Mouse (Mus musculus) CH12.LX (cell line): ENCODE data around the gene H2-M5. TPM values are rescaled to one million over a fixed set of nuclear protein-coding genes. Genes with fewer than 3 reads are reported as not detected.

ENCODE experiments used
- DNase-seq: peaks from one replicate; pipeline ENCODE4 v3.0.0-alpha.2; 2013; ENCODE audit errors: extremely low read depth
- H3K27ac ChIP-seq: 2 replicates; pipeline ENCODE4 v1.5.1; 2012; ENCODE audit warnings: low read depth, mild to moderate bottlenecking, control low read depth, moderate library complexity; ENCODE audit not compliant: insufficient read depth
- H3K27me3 ChIP-seq: replicated peaks from 2 replicates; pipeline ENCODE3; 2012; ENCODE audit warnings: inconsistent platforms
- H3K36me3 ChIP-seq, 2 experiments: replicated peaks in 1 of 2; 2 replicates each; pipeline versions ENCODE3 to v1.6.1; 2012; ENCODE audit warnings: inconsistent platforms in 1 of 2, low read length in 1 of 2, mild to moderate bottlenecking in 1 of 2, mixed read lengths in 1 of 2, moderate library complexity in 1 of 2; ENCODE audit not compliant: control insufficient read depth in 1 of 2, insufficient read depth in 1 of 2
- H3K4me1 ChIP-seq, 2 experiments: 2 replicates each; pipeline ENCODE4 v1.6.1; 2012; ENCODE audit warnings: inconsistent platforms in 1 of 2, moderate library complexity in 1 of 2; ENCODE audit not compliant: insufficient read depth in 2 of 2, control insufficient read depth in 1 of 2
- H3K4me2 ChIP-seq: 2 replicates; pipeline ENCODE4 v1.6.1; 2012; ENCODE audit warnings: low read depth, mild to moderate bottlenecking, control low read depth; ENCODE audit not compliant: poor library complexity, insufficient read depth, severe bottlenecking
- H3K4me3 ChIP-seq, 3 experiments: fragments of 150-350 bp in 1 of 3; sonication (generic) in 1 of 3; replicated peaks in 1 of 3; 2 replicates each; pipeline versions ENCODE3 to v1.5.1; 2011 to 2012; ENCODE audit warnings: low read depth in 2 of 3, low read length in 2 of 3, mild to moderate bottlenecking in 2 of 3, moderate library complexity in 2 of 3, control low read depth in 1 of 3, improper control_type of control experiment in 1 of 3, inconsistent platforms in 1 of 3, mixed read lengths in 1 of 3; ENCODE audit not compliant: poor library complexity in 1 of 3
- H3K79me2 ChIP-seq: replicated peaks from 2 replicates; pipeline ENCODE4 v1.6.1; 2012; ENCODE audit warnings: mild to moderate bottlenecking, moderate library complexity; ENCODE audit not compliant: control insufficient read depth, poor library complexity, insufficient read depth, severe bottlenecking; ENCODE audit errors: extremely low read depth
- H3K9ac ChIP-seq: 2 replicates; pipeline ENCODE4 v1.6.1; 2012; ENCODE audit warnings: low read depth, mild to moderate bottlenecking, control low read depth, moderate library complexity; ENCODE audit not compliant: insufficient read depth
- H3K9me3 ChIP-seq: replicated peaks from 2 replicates; pipeline ENCODE3; 2012; ENCODE audit warnings: low read length, inconsistent platforms, mixed read lengths
- CTCF ChIP-seq, 2 experiments: IDR thresholded peaks in 1 of 2; conservative IDR thresholded peaks in 1 of 2; 2 replicates each; pipeline ENCODE4 v1.5.1; 2011 to 2012; ENCODE audit warnings: low read depth in 2 of 2, low read length in 2 of 2, improper control_type of control experiment in 1 of 2, inconsistent platforms in 1 of 2, mild to moderate bottlenecking in 1 of 2, moderate library complexity in 1 of 2
- ELF1 ChIP-seq: IDR thresholded peaks from 2 replicates; pipeline ENCODE4 v1.6.1; 2014; ENCODE audit warnings: low read depth, mild to moderate bottlenecking, inconsistent platforms, low read length, improper control_type of control experiment
- EP300 ChIP-seq: IDR thresholded peaks from 2 replicates; pipeline ENCODE4 v1.6.1; 2011; ENCODE audit warnings: low read length, improper control_type of control experiment
- HCFC1 ChIP-seq: IDR thresholded peaks from 2 replicates; pipeline ENCODE4 v1.6.1; 2012; ENCODE audit warnings: low read depth, mild to moderate bottlenecking, inconsistent platforms, low read length, improper control_type of control experiment
- JUN ChIP-seq: IDR thresholded peaks from 2 replicates; pipeline ENCODE4 v1.6.1; 2011; ENCODE audit warnings: low read depth, mild to moderate bottlenecking, low read length, improper control_type of control experiment, moderate library complexity; ENCODE audit not compliant: insufficient read depth
- MAZ ChIP-seq: IDR thresholded peaks from 2 replicates; pipeline ENCODE4 v1.6.1; 2012; ENCODE audit warnings: low read depth, mild to moderate bottlenecking, inconsistent platforms, low read length, improper control_type of control experiment, moderate library complexity
- MEF2A ChIP-seq: IDR thresholded peaks from 2 replicates; pipeline ENCODE4 v1.6.1; 2014; ENCODE audit warnings: low read depth, mild to moderate bottlenecking, inconsistent platforms, low read length, improper control_type of control experiment, borderline replicate concordance
- PAX5 ChIP-seq: IDR thresholded peaks from 2 replicates; pipeline ENCODE4 v1.6.1; 2012; ENCODE audit warnings: low read length, inconsistent platforms, mixed read lengths
- POLR2AphosphoS2 ChIP-seq: IDR thresholded peaks from 2 replicates; pipeline ENCODE4 v1.6.1; 2011; ENCODE audit warnings: low read depth, low read length, improper control_type of control experiment
- RAD21 ChIP-seq: IDR thresholded peaks from 2 replicates; pipeline ENCODE4 v1.6.1; 2011; ENCODE audit warnings: low read depth, mild to moderate bottlenecking, low read length, improper control_type of control experiment, moderate library complexity
- RCOR1 ChIP-seq: conservative IDR thresholded peaks from 2 replicates; pipeline ENCODE4 v1.6.1; 2012; ENCODE audit warnings: low read depth, mild to moderate bottlenecking, inconsistent platforms, low read length, improper control_type of control experiment
- SIN3A ChIP-seq: IDR thresholded peaks from 2 replicates; pipeline ENCODE4 v1.6.1; 2012; ENCODE audit warnings: low read length, improper control_type of control experiment, inconsistent platforms
- TBP ChIP-seq: conservative IDR thresholded peaks from 2 replicates; pipeline ENCODE4 v1.6.1; 2011; ENCODE audit warnings: low read depth, low read length, improper control_type of control experiment
- TCF12 ChIP-seq: IDR thresholded peaks from 2 replicates; pipeline ENCODE4 v1.6.1; 2014; ENCODE audit warnings: low read depth, mild to moderate bottlenecking, inconsistent platforms, low read length, improper control_type of control experiment
- USF1 ChIP-seq: IDR thresholded peaks from 2 replicates; pipeline ENCODE4 v1.6.1; 2014; ENCODE audit warnings: low read depth, mild to moderate bottlenecking, inconsistent platforms, low read length, improper control_type of control experiment
- USF2 ChIP-seq: conservative IDR thresholded peaks from 2 replicates; pipeline ENCODE4 v1.6.1; 2011; ENCODE audit warnings: low read depth, low read length, improper control_type of control experiment
- ZKSCAN1 ChIP-seq: IDR thresholded peaks from 2 replicates; pipeline ENCODE4 v1.6.1; 2012; ENCODE audit warnings: low read depth, inconsistent platforms, low read length, improper control_type of control experiment, borderline replicate concordance
- ZNF384 ChIP-seq: IDR thresholded peaks from 2 replicates; pipeline ENCODE4 v1.6.1; 2012; ENCODE audit warnings: low read depth, low read length, improper control_type of control experiment, inconsistent platforms
- dilution Hi-C: fragments of 300-500 bp; cut with MboI; formaldehyde crosslinking; loops from 2 replicates; pipeline ENCODE4 v1.14.3; 2020; ENCODE audit warnings: low sequenced_read_pairs; ENCODE audit not compliant: extremely low pct_unique_long_range_greater_than_20kb, extremely low pct_ligation_motif_present
- in situ Hi-C: fragments of 300-500 bp; cut with MboI; formaldehyde crosslinking; loops from 3 replicates; pipeline ENCODE4 v1.14.3; 2019; ENCODE audit warnings: low sequenced_read_pairs, low pct_ligation_motif_present, low pct_unique_long_range_greater_than_20kb, mixed read lengths
- polyA plus RNA-seq: library from polyadenylated mRNA; unstranded; fragments of >175 nt; gene quantifications from 2 replicates; pipeline ENCODE4 v1.2.1, GENCODE M21; 2012; ENCODE audit warnings: low read depth; ENCODE audit not compliant: insufficient read length
- total RNA-seq, 2 experiments: library from RNA; depleted of rRNA; stranded (reverse); fragments of 300-350 nt in 1 of 2; fragments of >200 nt in 1 of 2; gene quantifications; 2 replicates each; pipeline ENCODE4 v1.2.3; 2012 to 2014

H2-M5 gene
- total and polyA plus RNA-seq, 3 experiments: 1.1 to 2.2 (median 1.1) TPM

DNA sequence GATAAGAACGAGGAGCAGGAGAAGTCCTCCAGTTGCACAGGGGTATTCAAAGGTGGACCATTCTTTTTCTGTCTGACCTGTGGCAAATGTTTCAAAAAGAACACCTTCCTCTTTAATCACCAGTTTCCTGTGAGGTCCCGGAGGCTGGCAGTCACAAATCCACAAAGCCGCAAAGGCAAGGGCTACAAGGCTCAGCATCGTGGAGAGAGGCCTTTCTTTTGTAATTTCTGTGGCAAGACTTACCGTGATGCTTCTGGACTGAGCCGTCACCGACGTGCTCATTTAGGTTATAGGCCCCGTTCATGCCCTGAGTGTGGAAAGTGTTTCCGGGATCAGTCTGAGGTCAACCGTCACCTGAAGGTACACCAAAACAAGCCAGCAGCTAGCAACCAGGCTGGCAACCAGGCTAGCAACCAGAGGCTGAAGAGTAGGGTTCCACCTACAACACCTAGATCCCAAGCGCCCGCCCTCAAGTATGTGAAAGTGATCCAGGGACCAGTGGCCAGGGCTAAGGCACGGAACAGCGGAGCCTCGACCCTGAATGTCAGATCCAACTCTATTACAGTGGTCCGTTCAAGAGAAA lies 20.2 kb upstream of the H2-M5 start:
- Histone ChIP-seq H3K4me2 (no peak overlapping the region), H3K4me1 (no peaks in the 10 kb centered on the region), H3K9me3 (no peaks in the 10 kb centered on the region), H3K27ac (no peak overlapping the region), H3K36me3 (no peaks in the 10 kb centered on the region), H3K79me2 (no peaks in the 10 kb centered on the region), H3K27me3 (no peaks in the 10 kb centered on the region), H3K4me3 (no peak overlapping the region), H3K9ac (no peak overlapping the region)
- DNase-seq: no peak
- dilution Hi-C loops: no loop called here
- TF ChIP-seq ELF1 (no peak), TCF12 (no peak), ZKSCAN1 (no peak), RAD21 (no peak), CTCF (conservative IDR thresholded peaks at IDR 0.05 in 1 of 2, IDR thresholded peaks at IDR 0.05 in 1 of 2; ENCODE audit: low read depth in 2 of 2, low read length in 2 of 2) (no peak), PAX5 (no peak), TBP (no peak), EP300 (no peak), MAZ (no peak), HCFC1 (no peak), RCOR1 (no peak), SIN3A (no peak)
- in situ Hi-C loops: no loop called here

GRCm38 (mm10) chr17:37008161-37008560 lies 18.8 kb upstream of the H2-M5 start:
- in situ Hi-C loops: no loop called here
- no peak for TF ChIP-seq JUN
- no peak for TF ChIP-seq CTCF (conservative IDR thresholded peaks at IDR 0.05 in 1 of 2, IDR thresholded peaks at IDR 0.05 in 1 of 2; ENCODE audit: low read depth in 2 of 2, low read length in 2 of 2)
- TF ChIP-seq ZNF384: no peak
- TF ChIP-seq USF1: no peak
- no peak for TF ChIP-seq MEF2A
- no peak for TF ChIP-seq ZKSCAN1
- no peak for TF ChIP-seq POLR2AphosphoS2
- no peak for TF ChIP-seq USF2
- TF ChIP-seq, all 38 proteins: peak for 0
- Histone ChIP-seq H3K27ac (no peak overlapping the region), H3K4me2 (no peak overlapping the region), H3K27me3 (no peaks in the 10 kb centered on the region), H3K4me3 (no peak overlapping the region), H3K9ac (no peak overlapping the region), H3K79me2 (no peaks in the 10 kb centered on the region), H3K4me1 (no peaks in the 10 kb centered on the region), H3K36me3 (no peaks in the 10 kb centered on the region), H3K9me3 (no peaks in the 10 kb centered on the region)
- DNase-seq: no peak
- dilution Hi-C loops: no loop called here
